Mouse (Mus musculus) liver, adult 2 months (tissue): ENCODE data around the gene Lama2. TPM values are rescaled to one million over a fixed set of nuclear protein-coding genes. Genes with fewer than 3 reads are reported as not detected.

Source experiments
- DNase-seq: peaks from one replicate; pipeline ENCODE4 v3.0.0-alpha.2; 2011; ENCODE audit warnings: low read depth, low spot score; ENCODE audit errors: extremely low read depth
- H3K27ac ChIP-seq: fragments of 200-500 bp; replicated peaks from 2 replicates; pipeline ENCODE4 v1.5.1; 2012; ENCODE audit warnings: low read depth, mild to moderate bottlenecking, control low read depth, inconsistent platforms, low read length; ENCODE audit not compliant: insufficient read depth
- H3K27me3 ChIP-seq: fragments of 200-500 bp; 2 replicates; pipeline ENCODE4 v1.6.1; 2012; ENCODE audit warnings: mild to moderate bottlenecking, moderate library complexity, low read length, inconsistent platforms; ENCODE audit not compliant: control insufficient read depth, insufficient read depth
- H3K36me3 ChIP-seq: fragments of 200-500 bp; 2 replicates; pipeline ENCODE4 v1.6.1; 2012; ENCODE audit warnings: low read length, inconsistent platforms; ENCODE audit not compliant: control insufficient read depth, insufficient read depth
- H3K4me1 ChIP-seq: fragments of 200-500 bp; 2 replicates; pipeline ENCODE4 v1.6.1; 2011; ENCODE audit warnings: low read length; ENCODE audit not compliant: control insufficient read depth, insufficient read depth
- H3K4me3 ChIP-seq: fragments of 200-500 bp; 2 replicates; pipeline ENCODE4 v1.5.1; 2011; ENCODE audit warnings: low read depth, mild to moderate bottlenecking, control low read depth, low read length, moderate library complexity; ENCODE audit not compliant: insufficient read depth
- H3K79me2 ChIP-seq: fragments of 200-500 bp; 2 replicates; pipeline ENCODE4 v1.6.1; 2012; ENCODE audit warnings: inconsistent platforms, mild to moderate bottlenecking, low read length, moderate library complexity; ENCODE audit not compliant: control insufficient read depth, insufficient read depth
- H3K9ac ChIP-seq: fragments of 200-500 bp; 2 replicates; pipeline ENCODE4 v1.6.1; 2012; ENCODE audit warnings: low read depth, mild to moderate bottlenecking, control low read depth, inconsistent platforms, low read length
- CTCF ChIP-seq: fragments of 200-500 bp; IDR thresholded peaks from 2 replicates; pipeline ENCODE4 v1.5.1; 2011; ENCODE audit warnings: low read depth, low read length, control low read depth
- POLR2A ChIP-seq: fragments of 200-500 bp; IDR thresholded peaks from 2 replicates; pipeline ENCODE4 v1.6.1; 2011; ENCODE audit warnings: low read length, control low read depth; ENCODE audit not compliant: insufficient read depth; ENCODE audit errors: extremely low read depth
- WGBS: fragments of 180-500 bp; shearing (Covaris S2); methylation state at CpG from one replicate; pipeline ENCODE4 v1.1.7; 2018; 5-methylcytosine and 5-hydroxymethylcytosine counted together
- polyA plus RNA-seq: library from polyadenylated mRNA; depleted of rRNA; stranded (reverse); fragments of >200 nt; gene quantifications from 2 replicates; pipeline ENCODE4 v1.2.3, GENCODE M21; 2012
- total RNA-seq: library from RNA; depleted of rRNA; stranded (reverse); fragments of >200 nt; gene quantifications from 2 replicates; pipeline ENCODE4 v1.2.3, GENCODE M21; 2014

The Lama2 gene
- total and polyA plus RNA-seq, 2 experiments = 1.1 to 1.9 TPM

- DNase-seq = no peak
- Histone ChIP-seq H3K4me1 (no peaks in the 10 kb centered on the region), H3K36me3 (no peaks in the 10 kb centered on the region), H3K27me3 (no peaks in the 10 kb centered on the region), H3K4me3 (no peak overlapping the region), H3K27ac (no peak overlapping the region), H3K79me2 (no peaks in the 10 kb centered on the region), H3K9ac (no peak overlapping the region)
- TF ChIP-seq POLR2A (no peak), CTCF (no peak)
- WGBS = 39% methylated on average over 1 of the region's 1 CpGs
Measured at GRCm38 (mm10) chr10:27378286-27378685, 241.3 kb downstream of the Lama2 start.

- TF ChIP-seq CTCF = no peak
- TF ChIP-seq POLR2A = no peak
- Histone ChIP-seq H3K27me3 (no peaks in the 10 kb centered on the region), H3K27ac (no peak overlapping the region), H3K4me1 (no peaks in the 10 kb centered on the region), H3K79me2 (no peaks in the 10 kb centered on the region), H3K36me3 (no peaks in the 10 kb centered on the region), H3K4me3 (no peak overlapping the region), H3K9ac (no peak overlapping the region)
- no peak for DNase-seq
- 69% methylated on average over 7 of the region's 7 CpGs for WGBS
Measured at GRCm38 (mm10) chr10:27344278-27344677, 275.3 kb downstream of the Lama2 start.

- Histone ChIP-seq H3K79me2 (no peaks in the 10 kb centered on the region), H3K36me3 (no peaks in the 10 kb centered on the region), H3K27me3 (no peaks in the 10 kb centered on the region), H3K4me3 (no peak overlapping the region), H3K9ac (no peak overlapping the region), H3K4me1 (no peaks in the 10 kb centered on the region), H3K27ac (no peak overlapping the region)
- TF ChIP-seq POLR2A = no peak
- TF ChIP-seq CTCF = no peak
- WGBS = 87% methylated on average over 4 of the region's 4 CpGs
- DNase-seq = no peak
Measured at GRCm38 (mm10) chr10:27322410-27322990, 297.1 kb downstream of the Lama2 start.

GRCm38 (mm10) chr10:27307444-27307843 lies 312.1 kb downstream of the Lama2 start:
- no peaks in the 10 kb centered on the region for H3K27me3 ChIP-seq
- no peak overlapping the region for H3K27ac ChIP-seq
- no peaks in the 10 kb centered on the region for H3K79me2 ChIP-seq
- DNase-seq = no peak
- H3K4me1 ChIP-seq = no peaks in the 10 kb centered on the region
- TF ChIP-seq POLR2A = no peak
- 78% methylated on average over 8 of the region's 8 CpGs for WGBS
- no peak overlapping the region for H3K9ac ChIP-seq
- H3K36me3 ChIP-seq = no peaks in the 10 kb centered on the region
- no peak overlapping the region for H3K4me3 ChIP-seq

GRCm38 (mm10) chr10:27305301-27305700 lies 314.3 kb downstream of the Lama2 start:
- WGBS = 62% methylated on average over 3 of the region's 3 CpGs
- Histone ChIP-seq H3K79me2 (no peaks in the 10 kb centered on the region), H3K27me3 (no peaks in the 10 kb centered on the region), H3K36me3 (no peaks in the 10 kb centered on the region), H3K27ac (no peak overlapping the region), H3K9ac (no peak overlapping the region), H3K4me3 (no peak overlapping the region), H3K4me1 (no peaks in the 10 kb centered on the region)
- no peak for DNase-seq
- no peak for TF ChIP-seq POLR2A
- TF ChIP-seq CTCF = no peak

GRCm38 (mm10) chr10:27285098-27285860 lies 334.3 kb downstream of the Lama2 start:
- H3K79me2 ChIP-seq = no peaks in the 10 kb centered on the region
- no peaks in the 10 kb centered on the region for H3K4me1 ChIP-seq
- no peaks in the 10 kb centered on the region for H3K36me3 ChIP-seq
- DNase-seq = no peak
- H3K9ac ChIP-seq = no peak overlapping the region
- no peak overlapping the region for H3K27ac ChIP-seq
- no peaks in the 10 kb centered on the region for H3K27me3 ChIP-seq
- 65% methylated on average over 10 of the region's 10 CpGs for WGBS
- no peak overlapping the region for H3K4me3 ChIP-seq
- no peak for TF ChIP-seq POLR2A
- TF ChIP-seq CTCF = no peak
